Mouse (Mus musculus) midbrain, embryonic 12.5 days (tissue): ENCODE results near the gene Ramp2. TPM values are rescaled to one million over a fixed set of nuclear protein-coding genes. Genes with fewer than 3 reads are reported as not detected.

Experiments
- ATAC-seq: fragments of 200-750 bp; cut with Nextera tagmentation; 2 replicates; pipeline ENCODE4 v1.8.0; 2017; ENCODE audit warnings: low read depth, moderate TSS enrichment, moderate library complexity; ENCODE audit not compliant: low FRiP score
- H3K27ac ChIP-seq: fragments of 300-500 bp; sonication (generic); replicated peaks from 2 replicates; pipeline ENCODE4 v1.5.1; 2016; ENCODE audit warnings: mild to moderate bottlenecking
- H3K27me3 ChIP-seq: fragments of 300-500 bp; sonication (generic); 2 replicates; pipeline ENCODE4 v1.6.1; 2016; ENCODE audit warnings: mild to moderate bottlenecking
- H3K36me3 ChIP-seq: fragments of 300-500 bp; sonication (generic); 2 replicates; pipeline ENCODE4 v1.6.1; 2016
- H3K4me1 ChIP-seq: fragments of 300-500 bp; sonication (generic); 2 replicates; pipeline ENCODE4 v1.6.1; 2016
- H3K4me2 ChIP-seq: fragments of 300-500 bp; sonication (generic); replicated peaks from 2 replicates; pipeline ENCODE4 v1.6.1; 2016; ENCODE audit warnings: mild to moderate bottlenecking, moderate library complexity
- H3K4me3 ChIP-seq: fragments of 300-500 bp; sonication (generic); 2 replicates; pipeline ENCODE4 v1.5.1; 2016; ENCODE audit warnings: mild to moderate bottlenecking
- H3K9ac ChIP-seq: fragments of 300-500 bp; sonication (generic); replicated peaks from 2 replicates; pipeline ENCODE4 v1.6.1; 2016; ENCODE audit warnings: mild to moderate bottlenecking, moderate library complexity
- H3K9me3 ChIP-seq: fragments of 300-500 bp; sonication (generic); 2 replicates; pipeline ENCODE4 v1.6.1; 2016; ENCODE audit warnings: mild to moderate bottlenecking
- WGBS: fragments of 180-500 bp; shearing (Covaris S2); methylation state at CpG from one replicate; pipeline ENCODE4 v1.1.7; 2016; 5-methylcytosine and 5-hydroxymethylcytosine counted together
- polyA plus RNA-seq: library from polyadenylated mRNA; unstranded; fragments of >200 nt; fragmentation: Nextera tagmentation; extraction: Ambion mirVana; gene quantifications from 2 replicates; pipeline ENCODE4 v1.2.1, GENCODE M21; 2016

The Ramp2 gene
- polyA plus RNA-seq, 1 experiment from 2014 or later: 76.3 TPM

GRCm38 (mm10) chr11:101226065-101226701 lies 19.6 kb upstream of the Ramp2 start, which contains the start of gene Ezh1:
TSS of gene Ezh1 (minus strand) at chr11:101226463.
- peak; percentile 91 for ATAC-seq
- WGBS: under 1% methylated on average over 56 of the region's 56 CpGs
- Histone ChIP-seq H3K9me3 (no peaks in the 10 kb centered on the region), H3K27me3 (peaks cover 15% of the 10 kb centered on the region), H3K27ac (peak within 1 kb of the TSS; percentile 39; the same call in 1 of the 2 replicates), H3K9ac (peak within 1 kb of the TSS; percentile 84), H3K36me3 (no peaks in the 10 kb centered on the region), H3K4me2 (peak within 1 kb of the TSS; percentile 98), H3K4me1 (peaks cover 19% of the 10 kb centered on the region), H3K4me3 (peak within 1 kb of the TSS; percentile 84)

GRCm38 (mm10) chr11:101229361-101229900 lies 16.4 kb upstream of the Ramp2 start:
- no peaks in the 10 kb centered on the region for H3K9me3 ChIP-seq
- H3K4me1 ChIP-seq: peaks cover 22% of the 10 kb centered on the region
- peaks cover 23% of the 10 kb centered on the region for H3K27me3 ChIP-seq
- no peak overlapping the region for H3K4me2 ChIP-seq
- no peak overlapping the region for H3K27ac ChIP-seq
- H3K9ac ChIP-seq: no peak overlapping the region
- no peak overlapping the region for H3K4me3 ChIP-seq
- ATAC-seq: no peak
- WGBS: 23% methylated on average over 8 of the region's 8 CpGs
- no peaks in the 10 kb centered on the region for H3K36me3 ChIP-seq

- Histone ChIP-seq H3K9ac (no peak overlapping the region), H3K9me3 (no peaks in the 10 kb centered on the region), H3K27me3 (peaks cover 21% of the 10 kb centered on the region), H3K27ac (no peak overlapping the region), H3K36me3 (no peaks in the 10 kb centered on the region), H3K4me2 (no peak overlapping the region), H3K4me1 (peaks cover 21% of the 10 kb centered on the region), H3K4me3 (no peak overlapping the region)
- 29% methylated on average over 2 of the region's 2 CpGs for WGBS
- no peak for ATAC-seq
Observed at GRCm38 (mm10) chr11:101230061-101230511, 15.7 kb upstream of the Ramp2 start.

GRCm38 (mm10) chr11:101230526-101230925 lies 15.3 kb upstream of the Ramp2 start:
- Histone ChIP-seq H3K4me2 (no peak overlapping the region), H3K27ac (no peak overlapping the region), H3K27me3 (peaks cover 18% of the 10 kb centered on the region), H3K9me3 (no peaks in the 10 kb centered on the region), H3K4me1 (peaks cover 17% of the 10 kb centered on the region), H3K4me3 (no peak overlapping the region), H3K9ac (no peak overlapping the region), H3K36me3 (no peaks in the 10 kb centered on the region)
- no peak for ATAC-seq
- WGBS: 14% methylated on average over 5 of the region's 5 CpGs

GRCm38 (mm10) chr11:101230991-101231871 lies 14.6 kb upstream of the Ramp2 start:
- Histone ChIP-seq H3K4me3 (no peak overlapping the region), H3K27me3 (peaks cover 18% of the 10 kb centered on the region), H3K36me3 (no peaks in the 10 kb centered on the region), H3K4me2 (no peak overlapping the region), H3K4me1 (peaks cover 14% of the 10 kb centered on the region), H3K9ac (no peak overlapping the region), H3K9me3 (no peaks in the 10 kb centered on the region), H3K27ac (no peak overlapping the region)
- 13% methylated on average over 18 of the region's 18 CpGs for WGBS
- ATAC-seq: no peak

- no peaks in the 10 kb centered on the region for H3K36me3 ChIP-seq
- H3K4me2 ChIP-seq: no peak overlapping the region
- ATAC-seq: no peak
- H3K27ac ChIP-seq: no peak overlapping the region
- no peaks in the 10 kb centered on the region for H3K9me3 ChIP-seq
- no peak overlapping the region; the same call in 1 of the 2 replicates for H3K9ac ChIP-seq
- H3K27me3 ChIP-seq: peaks cover 18% of the 10 kb centered on the region
- 61% methylated on average over 6 of the region's 6 CpGs for WGBS
- H3K4me3 ChIP-seq: no peak overlapping the region
- H3K4me1 ChIP-seq: peaks cover 11% of the 10 kb centered on the region
Observed at GRCm38 (mm10) chr11:101232010-101232839, 13.6 kb upstream of the Ramp2 start.

GRCm38 (mm10) chr11:101233240-101233639 lies 12.6 kb upstream of the Ramp2 start:
- Histone ChIP-seq H3K36me3 (no peaks in the 10 kb centered on the region), H3K4me1 (peaks cover 11% of the 10 kb centered on the region), H3K9ac (no peak overlapping the region), H3K27me3 (peaks cover 13% of the 10 kb centered on the region), H3K4me2 (no peak overlapping the region), H3K4me3 (no peak overlapping the region), H3K27ac (no peak overlapping the region), H3K9me3 (no peaks in the 10 kb centered on the region)
- 92% methylated on average over 1 of the region's 1 CpGs for WGBS
- ATAC-seq: no peak

GRCm38 (mm10) chr11:101234124-101234523 lies 11.7 kb upstream of the Ramp2 start:
- no peak overlapping the region for H3K4me2 ChIP-seq
- no peak overlapping the region for H3K4me3 ChIP-seq
- no peak for ATAC-seq
- H3K36me3 ChIP-seq: no peaks in the 10 kb centered on the region
- H3K9me3 ChIP-seq: no peaks in the 10 kb centered on the region
- peaks cover 13% of the 10 kb centered on the region for H3K27me3 ChIP-seq
- peaks cover 11% of the 10 kb centered on the region for H3K4me1 ChIP-seq
- H3K9ac ChIP-seq: no peak overlapping the region
- H3K27ac ChIP-seq: no peak overlapping the region

- peaks cover 10% of the 10 kb centered on the region for H3K4me1 ChIP-seq
- H3K27ac ChIP-seq: no peak overlapping the region
- no peak for ATAC-seq
- H3K9me3 ChIP-seq: no peaks in the 10 kb centered on the region
- no peak overlapping the region for H3K9ac ChIP-seq
- H3K4me3 ChIP-seq: no peak overlapping the region
- H3K4me2 ChIP-seq: no peak overlapping the region
- peaks cover 13% of the 10 kb centered on the region for H3K27me3 ChIP-seq
- no peaks in the 10 kb centered on the region for H3K36me3 ChIP-seq
Observed at GRCm38 (mm10) chr11:101235429-101235828, 10.4 kb upstream of the Ramp2 start.

- H3K4me1 ChIP-seq: no peaks in the 10 kb centered on the region
- WGBS: 92% methylated on average over 5 of the region's 5 CpGs
- H3K4me2 ChIP-seq: no peak overlapping the region
- no peaks in the 10 kb centered on the region for H3K9me3 ChIP-seq
- peaks cover 4% of the 10 kb centered on the region; the same call in 1 of the 2 replicates for H3K27me3 ChIP-seq
- no peaks in the 10 kb centered on the region for H3K36me3 ChIP-seq
- no peak overlapping the region for H3K27ac ChIP-seq
- H3K4me3 ChIP-seq: no peak overlapping the region
- H3K9ac ChIP-seq: no peak overlapping the region
- ATAC-seq: no peak
Observed at GRCm38 (mm10) chr11:101236782-101237181, 9.0 kb upstream of the Ramp2 start.

GRCm38 (mm10) chr11:101238071-101238647 lies 7.7 kb upstream of the Ramp2 start:
- Histone ChIP-seq H3K27ac (no peak overlapping the region), H3K4me3 (no peak overlapping the region), H3K9ac (no peak overlapping the region), H3K4me1 (no peaks in the 10 kb centered on the region), H3K4me2 (no peak overlapping the region), H3K36me3 (no peaks in the 10 kb centered on the region), H3K9me3 (no peaks in the 10 kb centered on the region), H3K27me3 (no peaks in the 10 kb centered on the region)
- WGBS: 55% methylated on average over 5 of the region's 5 CpGs
- ATAC-seq: no peak
